Mouse (Mus musculus) hindbrain, postnatal 0 days (tissue): ENCODE data around the gene Nutf2. TPM values are rescaled to one million over a fixed set of nuclear protein-coding genes. Genes with fewer than 3 reads are reported as not detected.

Source experiments
- ATAC-seq: fragments of 200-750 bp; cut with Nextera tagmentation; 2 replicates; pipeline ENCODE4 v1.8.0; 2017; ENCODE audit warnings: mild to moderate bottlenecking, moderate TSS enrichment, moderate library complexity
- DNase-seq: peaks from one replicate; pipeline ENCODE4 v3.0.0-alpha.2; 2015; ENCODE audit warnings: low spot score
- H3K27ac ChIP-seq: fragments of 300-500 bp; sonication (generic); 2 replicates; pipeline ENCODE4 v1.5.1; 2014; ENCODE audit warnings: mild to moderate bottlenecking
- H3K27me3 ChIP-seq: fragments of 300-500 bp; sonication (generic); 2 replicates; pipeline ENCODE4 v1.6.1; 2014; ENCODE audit warnings: low read length, mixed read lengths; ENCODE audit not compliant: insufficient read depth
- H3K36me3 ChIP-seq: fragments of 300-500 bp; sonication (generic); 2 replicates; pipeline ENCODE4 v1.6.1; 2014; ENCODE audit warnings: low read length, mixed read lengths; ENCODE audit not compliant: insufficient read depth
- H3K4me1 ChIP-seq: fragments of 300-500 bp; sonication (generic); 2 replicates; pipeline ENCODE4 v1.6.1; 2014; ENCODE audit warnings: antibody characterized with exemption, low read length, mixed read lengths; ENCODE audit not compliant: insufficient read depth
- H3K4me2 ChIP-seq: fragments of 300-500 bp; sonication (generic); 2 replicates; pipeline ENCODE4 v1.6.1; 2014; ENCODE audit warnings: low read depth, mild to moderate bottlenecking, low read length, moderate library complexity, mixed read lengths
- H3K4me3 ChIP-seq: fragments of 300-500 bp; sonication (generic); 2 replicates; pipeline ENCODE4 v1.5.1; 2014; ENCODE audit warnings: low read length
- H3K9ac ChIP-seq: fragments of 300-500 bp; sonication (generic); replicated peaks from 2 replicates; pipeline ENCODE4 v1.6.1; 2014; ENCODE audit warnings: mild to moderate bottlenecking, low read length, moderate library complexity, mixed read lengths
- H3K9me3 ChIP-seq: fragments of 300-500 bp; sonication (generic); 2 replicates; pipeline ENCODE4 v1.6.1; 2016; ENCODE audit warnings: low read length, mixed read lengths
- CTCF ChIP-seq: IDR thresholded peaks from 2 replicates; pipeline ENCODE4 v1.5.1; 2016; ENCODE audit warnings: antibody characterized with exemption, control low read depth, low read depth
- WGBS: fragments of 180-500 bp; shearing (Covaris S2); extraction: QIAGEN DNeasy Blood & Tissue Kit; methylation state at CpG from one replicate; pipeline ENCODE4 v1.1.7; 2014; 5-methylcytosine and 5-hydroxymethylcytosine counted together
- polyA plus RNA-seq: library from polyadenylated mRNA; unstranded; fragments of >200 nt; fragmentation: Nextera tagmentation; extraction: Ambion mirVana; gene quantifications from 2 replicates; pipeline ENCODE4 v1.2.1, GENCODE M21; 2015
- total RNA-seq: library from RNA; depleted of rRNA; stranded (reverse); fragments of >200 nt; gene quantifications from 2 replicates; pipeline ENCODE4 v1.2.3, GENCODE M21; 2014; rRNA removed

Nutf2 gene
- total RNA-seq (20.1 and 49.6 TPM in 2 replicates), polyA plus RNA-seq (119 and 158 TPM in 2 replicates)

DNA sequence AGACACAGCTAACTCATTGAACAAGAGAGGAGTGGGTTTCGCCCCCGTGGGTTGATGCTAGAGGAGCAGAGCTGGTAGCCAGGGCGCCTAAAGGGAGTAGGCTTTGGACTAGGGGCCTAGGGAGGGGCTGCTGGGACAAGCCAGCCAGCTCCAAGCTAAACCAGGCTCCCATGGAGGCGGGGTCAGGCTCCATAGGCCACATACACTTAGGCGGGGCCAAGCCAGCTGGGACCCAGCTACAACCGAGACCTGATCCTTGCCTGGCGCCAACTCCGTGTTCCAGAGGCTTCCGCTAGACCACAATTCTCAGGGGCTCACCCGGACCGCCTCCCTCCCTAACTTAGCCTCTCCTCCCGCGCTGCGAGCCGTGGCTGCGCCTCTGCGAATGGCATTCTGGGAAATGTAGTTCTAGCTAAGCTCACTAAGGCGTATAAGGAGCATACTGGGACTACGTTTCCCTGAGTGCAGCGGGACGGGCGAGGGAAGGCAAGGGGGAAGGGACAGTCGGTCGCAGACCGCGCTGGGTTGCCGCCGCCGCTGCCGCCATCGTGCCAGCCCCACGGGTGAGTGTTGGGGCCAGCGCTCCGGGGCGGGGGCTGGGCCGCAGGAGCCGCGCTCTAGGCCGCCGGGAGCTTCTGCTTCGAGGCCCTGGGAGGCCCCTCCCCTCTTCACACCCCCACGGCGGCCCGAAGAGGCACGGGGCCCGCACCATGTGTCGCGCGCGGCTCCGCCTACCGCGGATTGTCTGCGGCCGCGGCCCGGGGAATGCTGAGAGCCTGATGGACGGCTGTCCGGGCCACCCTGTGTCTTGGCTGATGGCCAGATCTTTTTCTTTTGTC is at the start of gene Nutf2:
Gene Nutf2 (plus strand): TSS at position 438 of the 839 bp plus-strand sequence.
- ATAC-seq (peak; percentile 97), DNase-seq (peak; percentile 99)
- Histone ChIP-seq H3K9ac (peak within 1 kb of the TSS; percentile 98), H3K9me3 (no peaks in the 10 kb centered on the region), H3K4me2 (peak within 1 kb of the TSS; percentile 87), H3K27ac (peak within 1 kb of the TSS; percentile 92), H3K4me3 (peak within 1 kb of the TSS; percentile 95), H3K27me3 (no peaks in the 10 kb centered on the region), H3K36me3 (no peaks in the 10 kb centered on the region), H3K4me1 (peaks cover 26% of the 10 kb centered on the region)
- TF ChIP-seq CTCF, result no peak
- under 1% methylated on average over 59 of the region's 59 CpGs for WGBS

DNA sequence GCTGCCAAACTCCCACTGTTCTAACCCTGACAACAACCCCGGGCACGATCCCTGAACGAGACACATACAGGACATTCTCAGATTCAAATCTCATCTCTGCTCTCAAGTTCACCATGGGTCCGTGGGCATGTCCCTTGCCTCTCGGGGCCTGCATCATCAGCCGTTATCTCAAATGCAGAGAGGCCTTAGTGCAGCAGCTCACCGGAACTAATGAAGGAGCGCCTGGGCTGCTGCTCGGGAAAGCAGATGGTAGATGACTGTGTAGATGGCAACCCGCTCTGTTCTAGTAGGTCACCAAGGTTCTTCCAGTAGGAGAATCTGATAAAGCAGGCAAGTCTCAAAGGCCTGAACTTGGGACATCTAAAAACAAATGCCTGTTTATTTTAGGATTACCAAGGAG is 49.3 kb upstream of the Nutf2 start:
- no peak for ATAC-seq
- Histone ChIP-seq H3K27ac (no peak overlapping the region), H3K4me3 (no peak overlapping the region), H3K4me2 (no peak overlapping the region), H3K36me3 (peaks cover 6% of the 10 kb centered on the region; the same call in 1 of the 2 replicates), H3K27me3 (no peaks in the 10 kb centered on the region), H3K4me1 (no peaks in the 10 kb centered on the region; the same call in 1 of the 2 replicates), H3K9ac (no peak overlapping the region), H3K9me3 (no peaks in the 10 kb centered on the region)
- no peak for TF ChIP-seq CTCF
- no peak for DNase-seq
- WGBS, result 70% methylated on average over 10 of the region's 10 CpGs

DNA sequence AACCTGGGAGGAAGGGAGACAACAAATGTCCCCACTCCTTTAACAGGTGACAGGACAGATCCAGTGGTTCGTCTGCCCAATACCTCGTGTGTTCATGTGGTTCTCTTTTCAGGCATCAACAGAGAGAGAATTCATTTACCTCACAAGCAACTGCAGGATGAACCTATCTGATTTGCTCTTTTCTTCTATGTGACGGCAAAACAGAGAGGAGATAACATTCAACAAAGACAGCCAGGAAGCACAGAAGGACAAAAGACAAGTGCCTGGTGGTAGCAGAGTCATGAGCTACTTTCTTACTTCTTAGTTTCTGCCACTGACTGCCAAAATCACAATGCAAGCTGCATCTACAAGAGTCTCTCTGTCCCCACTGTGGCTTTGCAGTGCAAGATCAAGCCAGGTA is 48.8 kb upstream of the Nutf2 start:
- ATAC-seq, result no peak
- no peaks in the 10 kb centered on the region; the same call in 1 of the 2 replicates for H3K4me1 ChIP-seq
- H3K27ac ChIP-seq, result no peak overlapping the region
- no peaks in the 10 kb centered on the region for H3K27me3 ChIP-seq
- no peak overlapping the region for H3K9ac ChIP-seq
- TF ChIP-seq CTCF, result no peak
- H3K36me3 ChIP-seq, result peaks cover 6% of the 10 kb centered on the region; the same call in 1 of the 2 replicates
- no peak overlapping the region for H3K4me3 ChIP-seq
- no peaks in the 10 kb centered on the region for H3K9me3 ChIP-seq
- WGBS, result 81% methylated on average over 3 of the region's 3 CpGs
- no peak for DNase-seq
- H3K4me2 ChIP-seq, result no peak overlapping the region

DNA sequence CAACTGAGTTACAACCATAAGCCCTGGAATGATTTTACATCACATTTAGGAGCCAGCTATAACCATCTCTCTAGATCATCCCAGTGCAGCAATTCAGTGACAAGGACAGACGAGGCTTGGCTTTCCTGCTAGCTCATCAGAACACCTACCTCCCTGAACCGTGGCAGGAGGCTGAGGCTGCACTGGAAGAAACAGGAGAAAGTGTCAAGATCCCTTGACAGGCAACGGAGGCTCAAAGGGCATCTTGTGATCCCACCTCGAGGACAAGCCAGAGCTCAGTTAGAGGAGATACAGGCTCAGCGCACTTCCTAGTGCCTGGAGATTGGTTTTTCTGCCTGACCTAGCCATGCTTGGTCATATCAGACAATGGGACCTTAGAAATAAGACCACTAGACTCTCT is 47.9 kb upstream of the Nutf2 start:
- Histone ChIP-seq H3K4me3 (no peak overlapping the region), H3K27me3 (no peaks in the 10 kb centered on the region), H3K36me3 (peaks cover 6% of the 10 kb centered on the region; the same call in 1 of the 2 replicates), H3K4me2 (no peak overlapping the region), H3K4me1 (no peaks in the 10 kb centered on the region; the same call in 1 of the 2 replicates), H3K9ac (no peak overlapping the region), H3K27ac (no peak overlapping the region), H3K9me3 (no peaks in the 10 kb centered on the region)
- WGBS, result 87% methylated on average over 5 of the region's 5 CpGs
- TF ChIP-seq CTCF, result no peak
- no peak for ATAC-seq
- DNase-seq, result no peak

DNA sequence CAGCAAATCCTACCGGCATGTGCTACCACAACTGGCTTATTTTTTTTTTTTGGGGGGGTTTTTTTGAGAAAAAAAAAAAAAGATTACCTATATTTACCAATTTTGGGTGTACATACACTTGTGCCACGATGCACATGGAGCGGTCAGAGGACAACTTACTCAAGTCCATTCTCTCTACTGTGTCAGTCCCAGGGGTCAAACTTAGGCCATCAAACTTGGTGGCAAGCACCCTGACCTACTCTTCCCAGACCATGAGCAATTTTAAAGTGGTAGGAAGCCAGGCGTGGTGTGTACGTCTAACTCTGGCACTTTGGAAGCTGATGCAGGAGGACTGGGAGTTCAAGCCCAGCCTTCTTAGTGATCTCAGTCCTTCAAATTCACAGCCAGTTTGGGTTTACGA is 47.1 kb upstream of the Nutf2 start:
- H3K36me3 ChIP-seq, result peaks cover 6% of the 10 kb centered on the region; the same call in 1 of the 2 replicates
- H3K9ac ChIP-seq, result no peak overlapping the region
- H3K9me3 ChIP-seq, result no peaks in the 10 kb centered on the region
- H3K27ac ChIP-seq, result no peak overlapping the region
- ATAC-seq, result no peak
- no peak for DNase-seq
- no peak for TF ChIP-seq CTCF
- WGBS, result 95% methylated on average over 6 of the region's 6 CpGs
- no peak overlapping the region for H3K4me2 ChIP-seq
- no peaks in the 10 kb centered on the region for H3K27me3 ChIP-seq
- H3K4me1 ChIP-seq, result no peaks in the 10 kb centered on the region; the same call in 1 of the 2 replicates
- H3K4me3 ChIP-seq, result no peak overlapping the region

DNA sequence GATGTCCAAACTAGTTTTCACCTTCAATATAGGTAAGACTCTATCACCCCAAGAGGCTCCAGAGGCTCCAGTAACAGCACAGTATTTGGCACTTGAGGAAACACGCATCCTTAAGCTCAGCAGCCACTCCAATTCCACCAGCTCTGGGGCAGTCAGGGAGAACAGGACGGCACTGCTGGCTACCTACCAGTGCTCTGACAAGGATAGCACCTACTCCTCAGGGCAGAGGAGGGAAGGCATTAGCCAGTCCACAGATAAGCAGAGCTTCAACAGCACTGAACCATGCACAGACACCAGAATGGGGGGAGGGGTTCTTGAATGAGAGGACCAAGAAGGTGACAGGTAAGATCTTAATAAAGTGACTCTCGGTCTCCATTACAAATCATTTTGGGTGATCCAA is 40.7 kb upstream of the Nutf2 start:
- Histone ChIP-seq H3K27me3 (no peaks in the 10 kb centered on the region), H3K9ac (no peak overlapping the region), H3K4me1 (no peaks in the 10 kb centered on the region), H3K36me3 (peaks cover 5% of the 10 kb centered on the region; the same call in 1 of the 2 replicates), H3K4me2 (no peak overlapping the region), H3K9me3 (no peaks in the 10 kb centered on the region), H3K27ac (no peak overlapping the region), H3K4me3 (no peak overlapping the region)
- WGBS, result 85% methylated on average over 3 of the region's 3 CpGs
- no peak for TF ChIP-seq CTCF
- ATAC-seq, result no peak
- DNase-seq, result no peak

DNA sequence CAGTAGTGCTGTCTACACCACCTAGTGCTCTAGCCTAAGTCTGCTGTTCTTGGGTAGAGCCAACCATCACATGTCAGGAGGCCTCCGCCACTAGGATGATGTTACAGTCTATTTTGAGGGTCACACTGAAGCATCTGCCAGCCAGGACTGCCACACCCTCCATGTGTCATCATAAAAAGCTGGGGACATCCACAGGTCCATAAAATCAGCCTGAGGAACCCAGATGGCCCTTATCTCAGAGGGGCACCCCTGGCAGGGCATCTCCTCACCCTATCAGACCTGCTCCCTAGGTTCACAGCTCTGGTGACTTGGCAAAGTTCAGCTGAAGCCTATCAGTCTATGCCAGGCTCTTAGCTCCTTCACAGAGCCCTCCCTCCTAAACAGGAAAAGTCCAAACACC is 39.5 kb upstream of the Nutf2 start:
- DNase-seq (no peak), ATAC-seq (no peak)
- no peak for TF ChIP-seq CTCF

More for the DNA sequence above, 39.5 kb upstream of the Nutf2 start:
- H3K9me3 ChIP-seq, result no peaks in the 10 kb centered on the region
- no peaks in the 10 kb centered on the region for H3K27me3 ChIP-seq
- H3K4me2 ChIP-seq, result no peak overlapping the region
- no peak overlapping the region for H3K27ac ChIP-seq
- peaks cover 7% of the 10 kb centered on the region; the same call in 1 of the 2 replicates for H3K36me3 ChIP-seq
- peaks cover 3% of the 10 kb centered on the region for H3K4me1 ChIP-seq
- no peak overlapping the region for H3K4me3 ChIP-seq
- H3K9ac ChIP-seq, result no peak overlapping the region
- 100% methylated on average over 1 of the region's 1 CpGs for WGBS
